Mouse (Mus musculus) midbrain, postnatal 0 days (tissue): ENCODE measurements around the gene Olfr469. TPM values are rescaled to one million over a fixed set of nuclear protein-coding genes. Genes with fewer than 3 reads are reported as not detected.
A peak's percentile ranks its signal among the peaks of the same experiment; 100 is the strongest.

Experiments
- ATAC-seq: fragments of 200-750 bp; cut with Nextera tagmentation; 2 replicates; pipeline ENCODE4 v1.8.0; 2017; ENCODE audit warnings: moderate number of reproducible peaks, mild to moderate bottlenecking, moderate TSS enrichment, moderate library complexity; ENCODE audit not compliant: low FRiP score
- DNase-seq: peaks from one replicate; pipeline ENCODE4 v3.0.0-alpha.2; 2015; ENCODE audit warnings: low spot score
- H3K27ac ChIP-seq: fragments of 300-500 bp; sonication (generic); 2 replicates; pipeline ENCODE4 v1.5.1; 2014; ENCODE audit warnings: low read depth, mild to moderate bottlenecking, low read length, mixed read lengths
- H3K27me3 ChIP-seq: fragments of 300-500 bp; sonication (generic); 2 replicates; pipeline ENCODE4 v1.6.1; 2014; ENCODE audit warnings: low read length, control low read depth, mixed read lengths; ENCODE audit not compliant: insufficient read depth
- H3K36me3 ChIP-seq: fragments of 300-500 bp; sonication (generic); 2 replicates; pipeline ENCODE4 v1.6.1; 2014; ENCODE audit warnings: low read length, control low read depth, mixed read lengths; ENCODE audit not compliant: insufficient read depth
- H3K4me1 ChIP-seq: fragments of 300-500 bp; sonication (generic); 2 replicates; pipeline ENCODE4 v1.6.1; 2014; ENCODE audit warnings: mild to moderate bottlenecking, control low read depth, antibody characterized with exemption, low read length, mixed read lengths; ENCODE audit not compliant: insufficient read depth
- H3K4me2 ChIP-seq: fragments of 300-500 bp; sonication (generic); 2 replicates; pipeline ENCODE4 v1.6.1; 2014; ENCODE audit warnings: low read depth, mild to moderate bottlenecking, low read length, mixed read lengths; ENCODE audit not compliant: poor library complexity, severe bottlenecking
- H3K4me3 ChIP-seq: fragments of 300-500 bp; sonication (generic); 2 replicates; pipeline ENCODE4 v1.5.1; 2014; ENCODE audit warnings: low read depth, mild to moderate bottlenecking, low read length, moderate library complexity
- H3K9ac ChIP-seq: fragments of 300-500 bp; sonication (generic); replicated peaks from 2 replicates; pipeline ENCODE4 v1.6.1; 2014; ENCODE audit warnings: mild to moderate bottlenecking, low read length, moderate library complexity, mixed read lengths; ENCODE audit not compliant: poor library complexity, severe bottlenecking
- H3K9me3 ChIP-seq: fragments of 300-500 bp; sonication (generic); 2 replicates; pipeline ENCODE4 v1.6.1; 2016; ENCODE audit warnings: low read length, control low read depth
- CTCF ChIP-seq: IDR thresholded peaks from 2 replicates; pipeline ENCODE4 v1.5.1; 2016; ENCODE audit warnings: antibody characterized with exemption, mild to moderate bottlenecking
- WGBS: fragments of 180-500 bp; shearing (Covaris S2); extraction: QIAGEN DNeasy Blood & Tissue Kit; methylation state at CpG from one replicate; pipeline ENCODE4 v1.1.7; 2014; 5-methylcytosine and 5-hydroxymethylcytosine counted together
- polyA plus RNA-seq: library from polyadenylated mRNA; unstranded; fragments of >200 nt; fragmentation: Nextera tagmentation; extraction: Ambion mirVana; gene quantifications from 2 replicates; pipeline ENCODE4 v1.2.1, GENCODE M21; 2015
- total RNA-seq: library from RNA; depleted of rRNA; stranded (reverse); fragments of >200 nt; gene quantifications from 2 replicates; pipeline ENCODE4 v1.2.3, GENCODE M21; 2014

The Olfr469 gene
- total and polyA plus RNA-seq, 2 experiments from 2014 or later = not detected

GRCm38 (mm10) chr7:107802138-107802537, 23.2 kb downstream of the Olfr469 start:
- no peak for DNase-seq

GRCm38 (mm10) chr7:107801108-107801507, 24.2 kb downstream of the Olfr469 start, which contains the start of gene Ovch2:
Ovch2 (minus strand) TSS chr7:107801208.
- TF ChIP-seq CTCF = no peak
- ATAC-seq (no peak), DNase-seq (no peak)
- H3K36me3 ChIP-seq = no peaks in the 10 kb centered on the region
- H3K4me2 ChIP-seq = no peak within 1 kb of the TSS
- no peaks in the 10 kb centered on the region for H3K4me1 ChIP-seq
- H3K27me3 ChIP-seq = no peaks in the 10 kb centered on the region
- no peaks in the 10 kb centered on the region for H3K9me3 ChIP-seq
- no peak within 1 kb of the TSS for H3K4me3 ChIP-seq
- no peak within 1 kb of the TSS for H3K9ac ChIP-seq
- 79% methylated on average over 2 of the region's 2 CpGs for WGBS
- no peak within 1 kb of the TSS for H3K27ac ChIP-seq

More at GRCm38 (mm10) chr7:107802138-107802537, 23.2 kb downstream of the Olfr469 start:
- ATAC-seq = no peak
- Histone ChIP-seq H3K36me3 (no peaks in the 10 kb centered on the region), H3K9me3 (no peaks in the 10 kb centered on the region), H3K4me3 (no peak overlapping the region), H3K27ac (no peak overlapping the region), H3K9ac (no peak overlapping the region), H3K4me2 (no peak overlapping the region), H3K4me1 (no peaks in the 10 kb centered on the region), H3K27me3 (no peaks in the 10 kb centered on the region)
- TF ChIP-seq CTCF = no peak
- WGBS = 79% methylated on average over 3 of the region's 3 CpGs

- H3K27ac ChIP-seq = no peak overlapping the region
- ATAC-seq (no peak), DNase-seq (no peak)
- no peaks in the 10 kb centered on the region for H3K36me3 ChIP-seq
- H3K4me2 ChIP-seq = no peak overlapping the region
- WGBS = 84% methylated on average over 2 of the region's 2 CpGs
- no peak overlapping the region for H3K9ac ChIP-seq
- no peak overlapping the region for H3K4me3 ChIP-seq
- no peaks in the 10 kb centered on the region for H3K27me3 ChIP-seq
- TF ChIP-seq CTCF = no peak
- no peaks in the 10 kb centered on the region for H3K4me1 ChIP-seq
- no peaks in the 10 kb centered on the region for H3K9me3 ChIP-seq
Measured at GRCm38 (mm10) chr7:107796500-107796899, 28.8 kb downstream of the Olfr469 start.

GRCm38 (mm10) chr7:107787977-107788620, 37.2 kb downstream of the Olfr469 start:
- no peaks in the 10 kb centered on the region for H3K9me3 ChIP-seq
- peak; percentile 53 for DNase-seq

GRCm38 (mm10) chr7:107779611-107780010, 45.7 kb downstream of the Olfr469 start:
- H3K4me3 ChIP-seq = no peak overlapping the region
- H3K27ac ChIP-seq = no peak overlapping the region
- no peaks in the 10 kb centered on the region for H3K4me1 ChIP-seq
- no peaks in the 10 kb centered on the region for H3K9me3 ChIP-seq
- no peaks in the 10 kb centered on the region for H3K27me3 ChIP-seq
- H3K9ac ChIP-seq = no peak overlapping the region
- ATAC-seq (no peak), DNase-seq (peak; percentile 41)
- no peak overlapping the region for H3K4me2 ChIP-seq
- peak; percentile 88 for TF ChIP-seq CTCF
- H3K36me3 ChIP-seq = no peaks in the 10 kb centered on the region
- 47% methylated on average over 4 of the region's 4 CpGs for WGBS

More at GRCm38 (mm10) chr7:107787977-107788620, 37.2 kb downstream of the Olfr469 start:
- Histone ChIP-seq H3K4me2 (no peak overlapping the region), H3K27me3 (no peaks in the 10 kb centered on the region), H3K36me3 (no peaks in the 10 kb centered on the region), H3K27ac (no peak overlapping the region), H3K4me1 (no peaks in the 10 kb centered on the region), H3K4me3 (no peak overlapping the region), H3K9ac (no peak overlapping the region)
- TF ChIP-seq CTCF = peak; percentile 87
- 62% methylated on average over 3 of the region's 3 CpGs for WGBS
- ATAC-seq = 0 out of 2 replicates have a peak, but pooled peaks have one; percentile 27

GRCm38 (mm10) chr7:107778216-107778615, 47.1 kb downstream of the Olfr469 start:
- TF ChIP-seq CTCF = no peak
- Histone ChIP-seq H3K9me3 (no peaks in the 10 kb centered on the region), H3K27ac (no peak overlapping the region), H3K27me3 (no peaks in the 10 kb centered on the region), H3K36me3 (no peaks in the 10 kb centered on the region), H3K9ac (no peak overlapping the region), H3K4me1 (no peaks in the 10 kb centered on the region), H3K4me3 (no peak overlapping the region), H3K4me2 (no peak overlapping the region)
- WGBS = 83% methylated on average over 1 of the region's 1 CpGs
- ATAC-seq = no peak
- no peak for DNase-seq
